Comparison of ENCODE assay signal across 8 mouse cellular contexts in genomic region chr1:180768334-180769168, GRCm38 (mm10). TPM values are rescaled to one million over a fixed set of nuclear protein-coding genes. Genes with fewer than 3 reads are reported as not detected.
DNase-seq lines count a peak whose midpoint lies in the region; ATAC-seq and TF ChIP-seq lines count a peak whose summit lies in the region.

No protein-coding gene starts in this region.

- peak overlapping the region; percentile 67 for H3K4me3 ChIP-seq in heart, embryonic 13.5 days
- peak overlapping the region; percentile 49 for H3K4me3 ChIP-seq in kidney, embryonic 16.5 days (ENCODE audit: low read length)
- H3K4me3 ChIP-seq in liver, embryonic 11.5 days (ENCODE audit: low read depth, low read length): peak overlapping the region; percentile 57
- peak overlapping the region; percentile 33 for H3K4me3 ChIP-seq in myocyte

- H3K27me3 ChIP-seq in heart, embryonic 13.5 days (replicated peaks): 0 out of 2 replicates have a peak, but pooled peaks cover 2% of the 10 kb centered on the region
- no peaks in the 10 kb centered on the region for H3K27me3 ChIP-seq in kidney, embryonic 16.5 days (ENCODE audit: insufficient read depth, low read length)
- peaks cover 5% of the 10 kb centered on the region for H3K27me3 ChIP-seq in liver, embryonic 11.5 days (replicated peaks; ENCODE audit: control insufficient read depth, insufficient read depth, low read length)
- no peaks in the 10 kb centered on the region for H3K27me3 ChIP-seq in myocyte (ENCODE audit: control insufficient read depth, insufficient read depth, insufficient read length)

- H3K9me3 ChIP-seq in heart, embryonic 13.5 days: no peaks in the 10 kb centered on the region
- no peaks in the 10 kb centered on the region for H3K9me3 ChIP-seq in kidney, embryonic 16.5 days (ENCODE audit: low read length)
- no peaks in the 10 kb centered on the region for H3K9me3 ChIP-seq in liver, embryonic 11.5 days (ENCODE audit: control insufficient read depth, low read length)

- H3K79me2 ChIP-seq in myocyte (ENCODE audit: control insufficient read depth, insufficient read depth): no peaks in the 10 kb centered on the region

- DNase-seq in CD4-positive, CD25-positive, alpha-beta regulatory T cell, adult 2 months (ENCODE audit: low read depth, low spot score): peak; percentile 89
- peak; percentile 81 for DNase-seq in brain, embryonic 14.5 days (ENCODE audit: low read depth)
- peak; percentile 82 for DNase-seq in liver, embryonic 11.5 days (ENCODE audit: low spot score)
- DNase-seq in spleen, postnatal 36 days (ENCODE audit: low spot score in 2 of 2): peak; percentile 71 to 77

- peak overlapping the region; percentile 63 for H3K27ac ChIP-seq in heart, embryonic 13.5 days (replicated peaks)
- H3K27ac ChIP-seq in kidney, embryonic 16.5 days (ENCODE audit: low read length): peak overlapping the region; percentile 76
- peak overlapping the region; percentile 14 for H3K27ac ChIP-seq in liver, embryonic 11.5 days (ENCODE audit: low read depth, low read length)

- peak overlapping the region; percentile 92 for H3K4me2 ChIP-seq in heart, embryonic 13.5 days
- peak overlapping the region; percentile 86 for H3K4me2 ChIP-seq in kidney, embryonic 16.5 days (replicated peaks; ENCODE audit: low read depth, low read length)
- peak overlapping the region; percentile 72 for H3K4me2 ChIP-seq in liver, embryonic 11.5 days
- H3K4me2 ChIP-seq in myocyte (ENCODE audit: low read depth): peak overlapping the region; percentile 76

- peak; percentile 71 for TF ChIP-seq CTCF in brain, embryonic 14.5 days (IDR thresholded peaks at IDR 0.05; ENCODE audit: borderline replicate concordance, extremely low read depth, insufficient read depth, insufficient read length)

- peaks cover 21% of the 10 kb centered on the region for H3K4me1 ChIP-seq in heart, embryonic 13.5 days
- H3K4me1 ChIP-seq in kidney, embryonic 16.5 days (ENCODE audit: insufficient read depth, low read length): peaks cover 18% of the 10 kb centered on the region
- peaks cover 13% of the 10 kb centered on the region for H3K4me1 ChIP-seq in liver, embryonic 11.5 days (replicated peaks; ENCODE audit: control insufficient read depth, insufficient read depth, low read length)

- TF ChIP-seq POLR2A in brain, embryonic 14.5 days (IDR thresholded peaks at IDR 0.05; ENCODE audit: borderline replicate concordance, extremely low read depth, insufficient read depth, insufficient read length, poor library complexity, severe bottlenecking): peak; percentile 23; the same call in 1 of the 2 replicates
- peak; percentile 54 for TF ChIP-seq POLR2A in myocyte (IDR thresholded peaks at IDR 0.05; ENCODE audit: insufficient read length, low read depth)

- ATAC-seq in erythroblast, adult 5-6 weeks (replicated peaks; ENCODE audit: low FRiP score, poor library complexity, severe bottlenecking): peak; percentile 56; the same call in 1 of the 2 replicates
- peak; percentile 62 for ATAC-seq in heart, embryonic 13.5 days (ENCODE audit: extremely low read depth, insufficient number of reproducible peaks, low FRiP score, low TSS enrichment)
- peak; percentile 86 for ATAC-seq in kidney, embryonic 16.5 days (ENCODE audit: low FRiP score, low TSS enrichment)
- ATAC-seq in liver, embryonic 11.5 days (replicated peaks; ENCODE audit: low FRiP score): peak; percentile 85

- H3K36me3 ChIP-seq in heart, embryonic 13.5 days: no peaks in the 10 kb centered on the region
- no peaks in the 10 kb centered on the region for H3K36me3 ChIP-seq in kidney, embryonic 16.5 days (ENCODE audit: insufficient read depth, low read length)
- no peaks in the 10 kb centered on the region for H3K36me3 ChIP-seq in liver, embryonic 11.5 days (ENCODE audit: control insufficient read depth, insufficient read depth, low read length)
- no peaks in the 10 kb centered on the region for H3K36me3 ChIP-seq in myocyte (ENCODE audit: control insufficient read depth, insufficient read depth)

- peak overlapping the region; percentile 90 for H3K9ac ChIP-seq in heart, embryonic 13.5 days
- H3K9ac ChIP-seq in kidney, embryonic 16.5 days (replicated peaks; ENCODE audit: low read length): peak overlapping the region; percentile 65
- peak overlapping the region; percentile 74 for H3K9ac ChIP-seq in liver, embryonic 11.5 days (ENCODE audit: low read depth, low read length)

- 3% methylated on average over 37 of the region's 37 CpGs for WGBS in heart, embryonic 13.5 days
- WGBS in kidney, embryonic 16.5 days: 2% methylated on average over 37 of the region's 37 CpGs
- WGBS in liver, embryonic 11.5 days: 3% methylated on average over 37 of the region's 37 CpGs

- H3ac ChIP-seq in myocyte (ENCODE audit: control insufficient read depth, insufficient read length): peak overlapping the region; percentile 3

TF ChIP-seq in myocyte, 11 proteins besides CTCF, POLR2A, EP300 and RAD21:
- TF ChIP-seq CEBPB (IDR thresholded peaks at IDR 0.05; ENCODE audit: insufficient read depth, poor library complexity, severe bottlenecking) (no peak), USF1 (IDR thresholded peaks at IDR 0.05; ENCODE audit: low read depth) (no peak), REST (IDR thresholded peaks at IDR 0.05; ENCODE audit: insufficient read depth, insufficient read length) (no peak), POLR2AphosphoS2 (IDR thresholded peaks at IDR 0.05; ENCODE audit: insufficient read length, low read depth) (no peak), E2F4 (IDR thresholded peaks at IDR 0.05; ENCODE audit: insufficient read depth) (no peak), MAX (IDR thresholded peaks at IDR 0.05; ENCODE audit: low read depth) (no peak), MYOG (IDR thresholded peaks at IDR 0.05; ENCODE audit: control insufficient read depth in 1 of 3, insufficient read depth in 1 of 3, insufficient read length in 2 of 3, low read depth in 2 of 3) (no peak), TCF3 (IDR thresholded peaks at IDR 0.05; ENCODE audit: insufficient read length, low read depth) (no peak), SRF (IDR thresholded peaks at IDR 0.05; ENCODE audit: control insufficient read depth, insufficient read length, low read depth) (no peak), TCF12 (IDR thresholded peaks at IDR 0.05; ENCODE audit: insufficient read depth, poor library complexity, severe bottlenecking) (no peak), MYOD1 (IDR thresholded peaks at IDR 0.05; ENCODE audit: control insufficient read depth in 1 of 3, insufficient read length in 2 of 3, low read depth in 2 of 3) (no peak)
TF ChIP-seq in myocyte: peak in this region for 0.

RNA-seq across cellular contexts. Expression of gene Acbd3, which starts 42.7 kb away (rescaled TPM):
- polyA plus RNA-seq in brain, embryonic 14.5 days (2012; rRNA removed): 28.8 and 36.1 TPM in 2 replicates
- 7.9 and 9.6 TPM in 2 replicates for total RNA-seq in erythroblast, adult 5-6 weeks (2015; ENCODE audit: low replicate concordance)
- 12.3 and 16.4 TPM in 2 replicates for total RNA-seq in erythroblast, adult 5-6 weeks (2017; ENCODE audit: low replicate concordance)
- polyA plus RNA-seq in heart, embryonic 13.5 days (2015; fragmentation: Nextera tagmentation; extraction: Ambion mirVana): 18.5 and 18.8 TPM in 2 replicates
- 22.7 and 23.3 TPM in 2 replicates for polyA plus RNA-seq in kidney, embryonic 16.5 days (2015; fragmentation: Nextera tagmentation; extraction: Ambion mirVana)
- 17.5 and 18.4 TPM in 2 replicates for polyA plus RNA-seq in liver, embryonic 11.5 days (2014; fragmentation: Nextera tagmentation; extraction: Ambion mirVana)
- polyA plus RNA-seq in myocyte (2012; fragmentation: generic; extraction: Trizol): 13.6 TPM

RNA-seq across cellular contexts. Expression of gene H3f3a, which starts 45.2 kb away (rescaled TPM):
- polyA plus RNA-seq in brain, embryonic 14.5 days (2012; rRNA removed): 2,000 and 2,211 TPM in 2 replicates
- total RNA-seq in erythroblast, adult 5-6 weeks (2015; ENCODE audit: low replicate concordance): 966 and 1,002 TPM in 2 replicates
- total RNA-seq in erythroblast, adult 5-6 weeks (2017; ENCODE audit: low replicate concordance): 1,471 and 1,473 TPM in 2 replicates
- 1,623 and 1,726 TPM in 2 replicates for polyA plus RNA-seq in heart, embryonic 13.5 days (2015; fragmentation: Nextera tagmentation; extraction: Ambion mirVana)
- polyA plus RNA-seq in kidney, embryonic 16.5 days (2015; fragmentation: Nextera tagmentation; extraction: Ambion mirVana): 2,516 and 2,589 TPM in 2 replicates
- polyA plus RNA-seq in liver, embryonic 11.5 days (2014; fragmentation: Nextera tagmentation; extraction: Ambion mirVana): 1,897 and 1,996 TPM in 2 replicates
- polyA plus RNA-seq in myocyte (2012; fragmentation: generic; extraction: Trizol): 597 TPM

Comparison
In these comparisons a context has a peak if more than half of its experiments do, and no peak if none do; other contexts are left out.
1. Peak in every context shown above with its lines: DNase-seq, ATAC-seq, H3K4me3 ChIP-seq and H3K27ac ChIP-seq.
2. H3K27ac ChIP-seq: peak in every context shown above with its lines; median percentile 76 in kidney, embryonic 16.5 days; 63 in heart, embryonic 13.5 days; 14 in liver, embryonic 11.5 days.